Mouse (Mus musculus): ENCODE data around the gene Ppid. TPM values are rescaled to one million over a fixed set of nuclear protein-coding genes. Genes with fewer than 3 reads are reported as not detected.

The Ppid gene
- 126 and 157 TPM in 2 replicates for polyA plus RNA-seq (2014; fragmentation: Nextera tagmentation; extraction: Ambion mirVana)

- no peaks in the 10 kb centered on the region for H3K9me3 ChIP-seq (ENCODE audit: control insufficient read depth, low read length)
- peaks cover 9% of the 10 kb centered on the region for H3K4me1 ChIP-seq (ENCODE audit: control insufficient read depth, insufficient read depth, low read length)
- 3% methylated on average over 63 of the region's 63 CpGs for WGBS
- peak within 1 kb of the TSS; percentile 76 for H3K9ac ChIP-seq (replicated peaks; ENCODE audit: low read length)
- DNase-seq (peak; percentile 94), ATAC-seq (ENCODE audit: low FRiP score, low TSS enrichment) (peak; percentile 89)
- no peaks in the 10 kb centered on the region for H3K27me3 ChIP-seq (ENCODE audit: control insufficient read depth, insufficient read depth, low read length)
- H3K36me3 ChIP-seq (ENCODE audit: control insufficient read depth, insufficient read depth, low read length): peaks cover 26% of the 10 kb centered on the region
- peak within 1 kb of the TSS; percentile 88 for H3K4me3 ChIP-seq (replicated peaks; ENCODE audit: low read depth, low read length)
- H3K4me2 ChIP-seq (ENCODE audit: low read length): peak within 1 kb of the TSS; percentile 80
- peak within 1 kb of the TSS; percentile 68 for H3K27ac ChIP-seq (replicated peaks; ENCODE audit: low read depth, low read length)
These were observed at the start of gene Ppid for GRCm38 (mm10) chr3:79590863-79591792. Ppid (plus strand) TSS chr3:79591342.

- H3K27me3 ChIP-seq (ENCODE audit: control insufficient read depth, insufficient read depth, low read length): no peaks in the 10 kb centered on the region
- no peak for ATAC-seq (ENCODE audit: low FRiP score, low TSS enrichment)
- no peak overlapping the region for H3K9ac ChIP-seq (replicated peaks; ENCODE audit: low read length)
- H3K27ac ChIP-seq (replicated peaks; ENCODE audit: low read depth, low read length): no peak overlapping the region
- no peaks in the 10 kb centered on the region for H3K4me1 ChIP-seq (ENCODE audit: control insufficient read depth, insufficient read depth, low read length)
- H3K36me3 ChIP-seq (ENCODE audit: control insufficient read depth, insufficient read depth, low read length): no peaks in the 10 kb centered on the region
- WGBS: 39% methylated on average over 6 of the region's 6 CpGs
- no peak overlapping the region for H3K4me2 ChIP-seq (ENCODE audit: low read length)
- DNase-seq: no peak
- H3K4me3 ChIP-seq (replicated peaks; ENCODE audit: low read depth, low read length): no peak overlapping the region
- H3K9me3 ChIP-seq (ENCODE audit: control insufficient read depth, low read length): no peaks in the 10 kb centered on the region
These were observed 48.6 kb upstream of the Ppid start for GRCm38 (mm10) chr3:79542585-79542984.

GRCm38 (mm10) chr3:79548681-79549437, 42.3 kb upstream of the Ppid start:
- Histone ChIP-seq H3K4me1 (ENCODE audit: control insufficient read depth, insufficient read depth, low read length) (no peaks in the 10 kb centered on the region), H3K9me3 (ENCODE audit: control insufficient read depth, low read length) (no peaks in the 10 kb centered on the region), H3K4me2 (ENCODE audit: low read length) (no peak overlapping the region), H3K9ac (replicated peaks; ENCODE audit: low read length) (no peak overlapping the region), H3K27ac (replicated peaks; ENCODE audit: low read depth, low read length) (no peak overlapping the region), H3K36me3 (ENCODE audit: control insufficient read depth, insufficient read depth, low read length) (no peaks in the 10 kb centered on the region), H3K4me3 (replicated peaks; ENCODE audit: low read depth, low read length) (no peak overlapping the region), H3K27me3 (ENCODE audit: control insufficient read depth, insufficient read depth, low read length) (no peaks in the 10 kb centered on the region)
- WGBS: 80% methylated on average over 17 of the region's 17 CpGs
- DNase-seq (no peak), ATAC-seq (ENCODE audit: low FRiP score, low TSS enrichment) (no peak)

- WGBS: 96% methylated on average over 8 of the region's 8 CpGs
- no peak overlapping the region for H3K27ac ChIP-seq (replicated peaks; ENCODE audit: low read depth, low read length)
- H3K36me3 ChIP-seq (ENCODE audit: control insufficient read depth, insufficient read depth, low read length): no peaks in the 10 kb centered on the region
- no peak overlapping the region for H3K9ac ChIP-seq (replicated peaks; ENCODE audit: low read length)
- ATAC-seq (ENCODE audit: low FRiP score, low TSS enrichment): no peak
- H3K4me2 ChIP-seq (ENCODE audit: low read length): no peak overlapping the region
- no peaks in the 10 kb centered on the region for H3K27me3 ChIP-seq (ENCODE audit: control insufficient read depth, insufficient read depth, low read length)
- DNase-seq: no peak
- H3K4me3 ChIP-seq (replicated peaks; ENCODE audit: low read depth, low read length): no peak overlapping the region
- no peaks in the 10 kb centered on the region for H3K9me3 ChIP-seq (ENCODE audit: control insufficient read depth, low read length)
- no peaks in the 10 kb centered on the region for H3K4me1 ChIP-seq (ENCODE audit: control insufficient read depth, insufficient read depth, low read length)
These were observed 41.3 kb upstream of the Ppid start for GRCm38 (mm10) chr3:79549751-79550393.

GRCm38 (mm10) chr3:79551826-79552552, 39.2 kb upstream of the Ppid start:
- no peak for DNase-seq
- no peak overlapping the region for H3K9ac ChIP-seq (replicated peaks; ENCODE audit: low read length)
- H3K4me2 ChIP-seq (ENCODE audit: low read length): no peak overlapping the region
- H3K9me3 ChIP-seq (ENCODE audit: control insufficient read depth, low read length): no peaks in the 10 kb centered on the region
- H3K27me3 ChIP-seq (ENCODE audit: control insufficient read depth, insufficient read depth, low read length): no peaks in the 10 kb centered on the region
- H3K4me1 ChIP-seq (ENCODE audit: control insufficient read depth, insufficient read depth, low read length): no peaks in the 10 kb centered on the region
- no peaks in the 10 kb centered on the region for H3K36me3 ChIP-seq (ENCODE audit: control insufficient read depth, insufficient read depth, low read length)
- ATAC-seq (ENCODE audit: low FRiP score, low TSS enrichment): no peak
- no peak overlapping the region for H3K4me3 ChIP-seq (replicated peaks; ENCODE audit: low read depth, low read length)
- WGBS: 86% methylated on average over 10 of the region's 10 CpGs
- no peak overlapping the region for H3K27ac ChIP-seq (replicated peaks; ENCODE audit: low read depth, low read length)

GRCm38 (mm10) chr3:79553779-79554178, 37.4 kb upstream of the Ppid start:
- Histone ChIP-seq H3K27me3 (ENCODE audit: control insufficient read depth, insufficient read depth, low read length) (no peaks in the 10 kb centered on the region), H3K9me3 (ENCODE audit: control insufficient read depth, low read length) (no peaks in the 10 kb centered on the region), H3K4me1 (ENCODE audit: control insufficient read depth, insufficient read depth, low read length) (no peaks in the 10 kb centered on the region), H3K4me3 (replicated peaks; ENCODE audit: low read depth, low read length) (no peak overlapping the region), H3K4me2 (ENCODE audit: low read length) (no peak overlapping the region), H3K36me3 (ENCODE audit: control insufficient read depth, insufficient read depth, low read length) (no peaks in the 10 kb centered on the region), H3K27ac (replicated peaks; ENCODE audit: low read depth, low read length) (no peak overlapping the region), H3K9ac (replicated peaks; ENCODE audit: low read length) (no peak overlapping the region)
- no peak for ATAC-seq (ENCODE audit: low FRiP score, low TSS enrichment)
- DNase-seq: no peak
- WGBS: 97% methylated on average over 3 of the region's 3 CpGs

GRCm38 (mm10) chr3:79555061-79555460, 36.1 kb upstream of the Ppid start:
- no peak overlapping the region for H3K9ac ChIP-seq (replicated peaks; ENCODE audit: low read length)
- H3K4me3 ChIP-seq (replicated peaks; ENCODE audit: low read depth, low read length): no peak overlapping the region
- no peaks in the 10 kb centered on the region for H3K9me3 ChIP-seq (ENCODE audit: control insufficient read depth, low read length)
- no peaks in the 10 kb centered on the region for H3K4me1 ChIP-seq (ENCODE audit: control insufficient read depth, insufficient read depth, low read length)
- ATAC-seq (ENCODE audit: low FRiP score, low TSS enrichment) (no peak), DNase-seq (no peak)
- no peak overlapping the region for H3K4me2 ChIP-seq (ENCODE audit: low read length)
- H3K27ac ChIP-seq (replicated peaks; ENCODE audit: low read depth, low read length): no peak overlapping the region
- WGBS: 96% methylated on average over 6 of the region's 6 CpGs
- H3K36me3 ChIP-seq (ENCODE audit: control insufficient read depth, insufficient read depth, low read length): no peaks in the 10 kb centered on the region
- no peaks in the 10 kb centered on the region for H3K27me3 ChIP-seq (ENCODE audit: control insufficient read depth, insufficient read depth, low read length)

Measured in midbrain, embryonic 14.5 days (tissue).